Mouse (Mus musculus) kidney, embryonic 14.5 days (tissue): ENCODE data around the gene Scarf1. TPM values are rescaled to one million over a fixed set of nuclear protein-coding genes. Genes with fewer than 3 reads are reported as not detected.

Source experiments
- ATAC-seq: fragments of 200-750 bp; cut with Nextera tagmentation; 2 replicates; pipeline ENCODE4 v1.8.0; 2017; ENCODE audit warnings: moderate number of reproducible peaks, mild to moderate bottlenecking, moderate TSS enrichment, moderate library complexity; ENCODE audit not compliant: low FRiP score, low TSS enrichment
- H3K27ac ChIP-seq: fragments of 300-500 bp; sonication (generic); 2 replicates; pipeline ENCODE4 v1.5.1; 2014; ENCODE audit warnings: low read depth, mild to moderate bottlenecking, low read length, moderate library complexity, mixed read lengths
- H3K27me3 ChIP-seq: fragments of 300-500 bp; sonication (generic); 2 replicates; pipeline ENCODE4 v1.6.1; 2014; ENCODE audit warnings: mild to moderate bottlenecking, low read length; ENCODE audit not compliant: control insufficient read depth, insufficient read depth
- H3K36me3 ChIP-seq: fragments of 300-500 bp; sonication (generic); 2 replicates; pipeline ENCODE4 v1.6.1; 2014; ENCODE audit warnings: low read length, mixed read lengths; ENCODE audit not compliant: control insufficient read depth, insufficient read depth
- H3K4me1 ChIP-seq: fragments of 300-500 bp; sonication (generic); 2 replicates; pipeline ENCODE4 v1.6.1; 2014; ENCODE audit warnings: low read length, mixed read lengths; ENCODE audit not compliant: control insufficient read depth, insufficient read depth
- H3K4me2 ChIP-seq: fragments of 300-500 bp; sonication (generic); replicated peaks from 2 replicates; pipeline ENCODE4 v1.6.1; 2014; ENCODE audit warnings: low read depth, mild to moderate bottlenecking, low read length
- H3K4me3 ChIP-seq: fragments of 300-500 bp; sonication (generic); 2 replicates; pipeline ENCODE4 v1.5.1; 2014; ENCODE audit warnings: mild to moderate bottlenecking, low read length
- H3K9ac ChIP-seq: fragments of 300-500 bp; sonication (generic); 2 replicates; pipeline ENCODE4 v1.6.1; 2014; ENCODE audit warnings: low read depth, mild to moderate bottlenecking, low read length, moderate library complexity
- H3K9me3 ChIP-seq: fragments of 300-500 bp; sonication (generic); 2 replicates; pipeline ENCODE4 v1.6.1; 2016; ENCODE audit warnings: low read length; ENCODE audit not compliant: control insufficient read depth
- WGBS: fragments of 180-500 bp; shearing (Covaris S2); extraction: QIAGEN DNeasy Blood & Tissue Kit; methylation state at CpG from one replicate; pipeline ENCODE4 v1.1.7; 2014; 5-methylcytosine and 5-hydroxymethylcytosine counted together
- polyA plus RNA-seq: library from polyadenylated mRNA; unstranded; fragments of >200 nt; fragmentation: Nextera tagmentation; extraction: Ambion mirVana; gene quantifications from 2 replicates; pipeline ENCODE4 v1.2.1, GENCODE M21; 2014

Scarf1 gene
- 10.0 TPM in 2 replicates for polyA plus RNA-seq

DNA sequence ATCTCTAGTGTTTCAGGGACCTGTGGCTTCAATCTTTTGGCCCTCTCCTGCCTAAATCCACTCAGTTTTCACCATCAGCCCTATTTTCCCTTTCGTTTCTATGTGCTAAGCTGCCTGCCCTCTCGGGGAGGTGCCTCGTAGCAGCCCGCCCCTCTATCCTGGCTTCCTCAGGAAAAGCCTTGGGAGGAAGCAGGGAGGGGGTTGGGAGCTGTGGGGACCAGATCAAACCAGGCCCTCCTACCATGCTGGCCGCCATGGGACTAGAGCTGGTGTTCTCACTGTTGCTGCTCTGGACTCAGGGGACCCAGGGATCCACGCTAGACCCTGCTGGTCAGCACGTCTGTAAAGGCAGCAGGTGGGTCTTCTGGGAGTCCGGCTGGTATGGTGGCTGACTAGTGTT, at the start of gene Scarf1:
Gene Scarf1, plus strand, starts transcription at position 205 of the 400 bp plus-strand sequence.
- H3K9ac ChIP-seq, result 0 out of 2 replicates have a peak within 1 kb of the TSS, but pooled peaks have one; percentile 12
- H3K4me3 ChIP-seq, result peak within 1 kb of the TSS; percentile 17; the same call in 1 of the 2 replicates
- H3K27ac ChIP-seq, result no peak within 1 kb of the TSS; the same call in 1 of the 2 replicates
- peaks cover 19% of the 10 kb centered on the region for H3K4me1 ChIP-seq
- no peaks in the 10 kb centered on the region for H3K27me3 ChIP-seq
- peak within 1 kb of the TSS; percentile 26 for H3K4me2 ChIP-seq
- 42% methylated on average over 8 of the region's 8 CpGs for WGBS
- ATAC-seq, result no peak
- peaks cover 13% of the 10 kb centered on the region for H3K36me3 ChIP-seq
- no peaks in the 10 kb centered on the region for H3K9me3 ChIP-seq

- H3K4me3 ChIP-seq, result no peak overlapping the region; the same call in 1 of the 2 replicates
- H3K27ac ChIP-seq, result peak overlapping the region; percentile 67; the same call in 1 of the 2 replicates
- H3K4me2 ChIP-seq, result peak overlapping the region; percentile 97
- peaks cover 27% of the 10 kb centered on the region for H3K4me1 ChIP-seq
- peaks cover 3% of the 10 kb centered on the region; the same call in 1 of the 2 replicates for H3K9me3 ChIP-seq
- H3K36me3 ChIP-seq, result peaks cover 10% of the 10 kb centered on the region; the same call in 1 of the 2 replicates
- 36% methylated on average over 4 of the region's 4 CpGs for WGBS
- no peak overlapping the region; the same call in 1 of the 2 replicates for H3K9ac ChIP-seq
- no peaks in the 10 kb centered on the region for H3K27me3 ChIP-seq
- no peak for ATAC-seq
Observed at GRCm38 (mm10) chr11:75463624-75464023, 49.7 kb upstream of the Scarf1 start.

- WGBS, result 90% methylated on average over 6 of the region's 6 CpGs
- no peak for ATAC-seq
- H3K4me2 ChIP-seq, result no peak overlapping the region
- peaks cover 10% of the 10 kb centered on the region; the same call in 1 of the 2 replicates for H3K36me3 ChIP-seq
- H3K4me3 ChIP-seq, result no peak overlapping the region
- H3K4me1 ChIP-seq, result peaks cover 27% of the 10 kb centered on the region
- H3K9ac ChIP-seq, result no peak overlapping the region
- peaks cover 3% of the 10 kb centered on the region; the same call in 1 of the 2 replicates for H3K9me3 ChIP-seq
- no peaks in the 10 kb centered on the region for H3K27me3 ChIP-seq
- no peak overlapping the region for H3K27ac ChIP-seq
Observed at GRCm38 (mm10) chr11:75464417-75464816, 48.9 kb upstream of the Scarf1 start.

DNA sequence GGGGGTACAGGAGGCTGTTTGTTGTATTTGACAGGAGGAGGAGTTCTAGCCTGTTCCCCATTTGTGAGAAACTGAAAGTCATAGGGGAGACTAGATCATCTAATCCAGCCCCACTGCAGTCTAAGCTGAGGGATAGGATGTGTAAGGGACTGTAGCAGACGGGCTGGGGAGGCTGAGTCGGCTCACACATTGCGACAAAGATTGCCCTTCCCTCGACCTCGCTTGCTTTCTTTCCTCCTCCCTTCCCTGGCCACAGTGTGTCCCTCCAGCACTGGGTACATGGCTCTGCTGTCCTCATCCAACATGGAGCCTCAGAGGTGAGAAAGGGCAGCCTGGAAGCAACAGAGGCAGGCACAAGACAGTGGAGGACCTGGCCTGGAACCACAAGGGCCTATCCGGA, 48.3 kb upstream of the Scarf1 start:
- peaks cover 3% of the 10 kb centered on the region; the same call in 1 of the 2 replicates for H3K9me3 ChIP-seq
- peaks cover 22% of the 10 kb centered on the region for H3K4me1 ChIP-seq
- no peak overlapping the region for H3K9ac ChIP-seq
- peaks cover 10% of the 10 kb centered on the region; the same call in 1 of the 2 replicates for H3K36me3 ChIP-seq
- no peak overlapping the region for H3K27ac ChIP-seq
- no peaks in the 10 kb centered on the region for H3K27me3 ChIP-seq
- ATAC-seq, result no peak
- no peak overlapping the region for H3K4me2 ChIP-seq
- H3K4me3 ChIP-seq, result no peak overlapping the region
- 82% methylated on average over 6 of the region's 6 CpGs for WGBS

DNA sequence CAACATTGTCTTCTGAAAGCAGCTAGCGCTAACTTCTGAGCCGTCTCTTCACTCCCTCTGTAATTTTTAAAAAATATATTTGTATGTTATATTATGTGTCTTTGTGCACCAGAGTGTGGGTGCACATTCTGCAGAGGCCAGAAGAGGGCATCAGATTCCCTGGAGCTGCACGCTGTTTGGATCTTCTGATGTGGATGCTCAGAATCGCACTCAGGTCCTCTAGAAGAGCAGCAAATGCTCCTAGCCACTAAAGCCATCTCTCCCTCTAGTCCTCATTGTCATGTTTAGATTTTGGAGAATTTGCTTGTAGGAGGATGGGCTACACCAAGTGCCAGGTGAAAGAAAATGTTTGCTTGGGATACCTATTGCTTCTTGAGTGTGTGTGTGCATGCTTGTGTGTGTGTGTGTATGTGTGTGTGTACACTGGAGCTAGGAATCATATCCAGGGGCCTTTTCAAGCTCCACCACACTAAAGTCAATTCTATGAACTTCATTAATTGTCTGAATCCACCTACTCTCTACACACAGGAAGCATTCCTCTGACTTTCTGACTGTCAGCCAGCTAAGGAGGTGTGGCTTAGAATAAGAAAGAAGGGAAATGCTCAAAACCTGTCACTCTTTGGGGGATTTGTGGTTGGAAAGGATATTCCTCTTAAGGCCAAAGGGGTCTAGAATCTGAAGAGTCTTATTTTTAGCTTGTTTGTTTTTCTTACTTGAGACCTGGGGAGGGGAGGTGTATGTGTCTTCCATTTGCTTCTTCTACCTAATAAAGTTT, 46.4 kb upstream of the Scarf1 start:
- H3K9me3 ChIP-seq, result peaks cover 3% of the 10 kb centered on the region; the same call in 1 of the 2 replicates
- H3K4me2 ChIP-seq, result no peak overlapping the region
- no peaks in the 10 kb centered on the region for H3K27me3 ChIP-seq
- no peak overlapping the region for H3K4me3 ChIP-seq
- peaks cover 22% of the 10 kb centered on the region for H3K4me1 ChIP-seq
- no peak overlapping the region for H3K9ac ChIP-seq
- H3K27ac ChIP-seq, result no peak overlapping the region
- ATAC-seq, result no peak
- H3K36me3 ChIP-seq, result peaks cover 10% of the 10 kb centered on the region; the same call in 1 of the 2 replicates
- 98% methylated on average over 4 of the region's 4 CpGs for WGBS

GRCm38 (mm10) chr11:75467512-75468215, 45.7 kb upstream of the Scarf1 start:
- Histone ChIP-seq H3K27me3 (no peaks in the 10 kb centered on the region), H3K4me3 (peak overlapping the region; percentile 44), H3K9me3 (peaks cover 3% of the 10 kb centered on the region; the same call in 1 of the 2 replicates), H3K27ac (no peak overlapping the region), H3K36me3 (peaks cover 10% of the 10 kb centered on the region; the same call in 1 of the 2 replicates), H3K4me2 (peak overlapping the region; percentile 76), H3K9ac (peak overlapping the region; percentile 61), H3K4me1 (peaks cover 16% of the 10 kb centered on the region)
- 18% methylated on average over 19 of the region's 19 CpGs for WGBS
- ATAC-seq, result peak; percentile 85

DNA sequence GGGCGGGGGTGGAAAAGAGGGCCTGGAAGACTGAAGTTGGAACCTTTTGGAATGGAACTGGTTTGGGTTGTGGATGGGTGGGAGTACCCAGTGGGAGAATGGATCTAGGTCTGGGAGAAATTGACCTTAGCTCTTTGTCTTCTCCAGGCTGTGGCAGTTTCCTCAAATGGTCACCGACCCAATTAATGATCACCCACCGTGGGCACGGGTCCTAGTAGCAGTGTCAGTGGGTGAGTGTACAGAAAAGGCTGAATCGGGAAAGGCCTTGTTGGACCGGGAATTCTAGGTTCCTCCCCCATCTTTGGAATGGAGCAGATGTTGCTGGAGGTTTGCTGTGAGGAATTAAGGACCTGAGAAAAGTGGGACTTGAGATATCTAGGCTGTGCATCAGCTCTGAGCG, 44.9 kb upstream of the Scarf1 start:
- Histone ChIP-seq H3K4me2 (peak overlapping the region; percentile 76), H3K9ac (peak overlapping the region; percentile 61), H3K4me1 (peaks cover 8% of the 10 kb centered on the region; the same call in 1 of the 2 replicates), H3K27me3 (no peaks in the 10 kb centered on the region), H3K36me3 (peaks cover 10% of the 10 kb centered on the region; the same call in 1 of the 2 replicates), H3K9me3 (peaks cover 3% of the 10 kb centered on the region; the same call in 1 of the 2 replicates), H3K4me3 (peak overlapping the region; percentile 44), H3K27ac (no peak overlapping the region)
- 62% methylated on average over 7 of the region's 7 CpGs for WGBS
- no peak for ATAC-seq

DNA sequence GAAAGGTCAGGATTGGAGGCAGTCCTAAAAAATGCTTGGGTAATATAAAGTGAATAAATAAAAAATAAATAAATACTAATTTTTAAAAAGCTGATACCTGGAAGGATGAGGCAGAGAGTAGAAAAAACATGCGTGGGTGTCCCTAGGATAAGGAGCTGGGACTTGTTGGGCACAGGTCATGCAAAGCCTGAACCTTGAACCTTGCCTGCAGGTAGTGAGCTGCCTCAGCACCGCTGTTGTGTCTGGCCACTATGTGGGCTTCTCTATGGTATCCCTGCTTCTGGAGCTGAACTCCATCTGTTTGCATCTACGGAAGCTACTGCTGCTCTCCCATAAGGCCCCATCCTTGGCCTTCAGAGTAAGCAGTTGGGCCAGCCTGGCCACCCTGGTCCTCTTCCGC, 44.1 kb upstream of the Scarf1 start:
- H3K36me3 ChIP-seq, result peaks cover 10% of the 10 kb centered on the region; the same call in 1 of the 2 replicates
- no peak overlapping the region for H3K9ac ChIP-seq
- no peak overlapping the region for H3K4me2 ChIP-seq
- WGBS, result 94% methylated on average over 4 of the region's 4 CpGs
- ATAC-seq, result no peak
- H3K27ac ChIP-seq, result no peak overlapping the region
- peaks cover 5% of the 10 kb centered on the region; the same call in 1 of the 2 replicates for H3K4me1 ChIP-seq
- H3K4me3 ChIP-seq, result no peak overlapping the region
- H3K27me3 ChIP-seq, result no peaks in the 10 kb centered on the region
- H3K9me3 ChIP-seq, result peaks cover 3% of the 10 kb centered on the region; the same call in 1 of the 2 replicates
